Mouse (Mus musculus): ENCODE results near the gene 1700003F12Rik. TPM values are rescaled to one million over a fixed set of nuclear protein-coding genes. Genes with fewer than 3 reads are reported as not detected.

1700003F12Rik gene
- polyA plus RNA-seq, 1 experiment from 2014 or later: 0.54 TPM

DNA sequence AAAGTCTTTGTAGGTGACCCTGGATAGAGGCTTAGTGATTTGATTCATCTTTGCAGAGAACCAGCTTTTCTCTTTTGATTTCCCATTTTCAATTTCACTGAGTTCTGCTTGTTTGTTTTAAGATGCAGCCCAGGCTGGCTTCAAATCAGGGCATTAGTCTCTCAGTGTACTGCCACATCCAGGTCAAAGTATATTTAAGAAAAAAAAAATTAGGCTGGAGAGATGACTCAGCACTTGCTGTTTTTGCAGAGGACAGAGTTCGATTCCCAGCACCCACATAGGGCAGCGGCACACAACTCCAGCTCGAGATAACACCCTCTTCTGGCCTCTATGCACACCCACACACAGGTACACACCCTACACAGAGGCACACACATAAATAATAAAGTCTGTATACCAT lies 44.4 kb downstream of the 1700003F12Rik start:
- Histone ChIP-seq H3K4me2 (replicated peaks; ENCODE audit: low read depth, low read length) (no peak overlapping the region), H3K27me3 (ENCODE audit: control insufficient read depth, insufficient read depth, low read length) (no peaks in the 10 kb centered on the region), H3K36me3 (ENCODE audit: control insufficient read depth, insufficient read depth, low read length) (peaks cover 3% of the 10 kb centered on the region; the same call in 1 of the 2 replicates), H3K4me3 (ENCODE audit: low read length) (no peak overlapping the region), H3K27ac (ENCODE audit: low read depth, low read length) (no peak overlapping the region), H3K9ac (ENCODE audit: low read depth, low read length) (no peak overlapping the region), H3K9me3 (ENCODE audit: control insufficient read depth, low read length) (no peaks in the 10 kb centered on the region), H3K4me1 (ENCODE audit: control insufficient read depth, insufficient read depth, low read length) (no peaks in the 10 kb centered on the region)
- 87% methylated on average over 3 of the region's 3 CpGs for WGBS
- no peak for ATAC-seq (ENCODE audit: low FRiP score, low TSS enrichment)

DNA sequence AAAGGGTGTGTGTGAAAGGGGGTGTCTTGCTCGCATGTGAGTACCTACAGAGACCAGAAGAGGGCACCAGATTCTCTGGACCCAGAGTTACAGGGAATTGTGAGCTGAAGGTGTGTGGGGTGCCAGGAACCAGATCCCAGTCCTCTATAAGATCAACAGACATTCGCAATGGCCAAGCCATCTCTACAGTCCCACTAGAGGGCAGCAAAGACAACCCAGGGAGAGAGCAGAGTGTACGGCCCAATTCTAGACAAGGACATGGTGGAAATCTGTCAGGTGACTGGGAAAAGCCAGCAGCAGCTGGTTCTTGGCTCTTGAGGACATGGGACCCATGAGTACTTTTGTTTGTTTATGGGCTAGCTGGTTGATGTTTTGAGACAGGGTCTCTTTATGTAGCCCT lies 46.1 kb downstream of the 1700003F12Rik start:
- 80% methylated on average over 3 of the region's 3 CpGs for WGBS

DNA sequence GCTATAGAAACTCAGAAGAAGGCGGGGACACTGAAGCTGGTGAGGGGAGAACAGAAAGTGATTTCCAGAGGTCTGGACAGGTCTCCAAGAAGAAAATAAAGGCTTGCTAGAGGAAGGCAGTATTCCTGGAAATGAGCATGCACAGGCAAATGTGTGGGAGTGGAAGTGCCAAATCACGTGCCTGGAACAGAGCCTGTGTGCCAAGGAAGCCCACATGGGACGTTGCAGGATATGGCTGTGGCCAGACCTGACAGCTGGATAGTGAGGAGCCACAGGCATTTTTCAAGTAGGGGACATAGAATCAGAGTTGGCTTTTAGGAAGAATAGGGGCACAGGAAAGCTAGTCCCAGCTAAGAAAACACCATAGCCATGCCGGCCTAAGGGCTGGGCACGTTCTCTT lies 48.9 kb downstream of the 1700003F12Rik start:
- H3K9ac ChIP-seq (ENCODE audit: low read depth, low read length): no peak overlapping the region
- H3K27me3 ChIP-seq (ENCODE audit: control insufficient read depth, insufficient read depth, low read length): no peaks in the 10 kb centered on the region
- no peak for ATAC-seq (ENCODE audit: low FRiP score, low TSS enrichment)
- H3K36me3 ChIP-seq (ENCODE audit: control insufficient read depth, insufficient read depth, low read length): peaks cover 3% of the 10 kb centered on the region; the same call in 1 of the 2 replicates
- H3K4me1 ChIP-seq (ENCODE audit: control insufficient read depth, insufficient read depth, low read length): no peaks in the 10 kb centered on the region
- no peak overlapping the region for H3K4me3 ChIP-seq (ENCODE audit: low read length)
- H3K4me2 ChIP-seq (replicated peaks; ENCODE audit: low read depth, low read length): no peak overlapping the region
- no peaks in the 10 kb centered on the region for H3K9me3 ChIP-seq (ENCODE audit: control insufficient read depth, low read length)
- no peak overlapping the region for H3K27ac ChIP-seq (ENCODE audit: low read depth, low read length)
- WGBS: 69% methylated on average over 5 of the region's 5 CpGs

More for the DNA sequence above, 46.1 kb downstream of the 1700003F12Rik start:
- ATAC-seq (ENCODE audit: low FRiP score, low TSS enrichment): no peak
- Histone ChIP-seq H3K4me2 (replicated peaks; ENCODE audit: low read depth, low read length) (no peak overlapping the region), H3K36me3 (ENCODE audit: control insufficient read depth, insufficient read depth, low read length) (peaks cover 3% of the 10 kb centered on the region; the same call in 1 of the 2 replicates), H3K27me3 (ENCODE audit: control insufficient read depth, insufficient read depth, low read length) (no peaks in the 10 kb centered on the region), H3K27ac (ENCODE audit: low read depth, low read length) (no peak overlapping the region), H3K4me3 (ENCODE audit: low read length) (no peak overlapping the region), H3K9me3 (ENCODE audit: control insufficient read depth, low read length) (no peaks in the 10 kb centered on the region), H3K4me1 (ENCODE audit: control insufficient read depth, insufficient read depth, low read length) (no peaks in the 10 kb centered on the region), H3K9ac (ENCODE audit: low read depth, low read length) (no peak overlapping the region)

- Histone ChIP-seq H3K4me1 (ENCODE audit: control insufficient read depth, insufficient read depth, low read length) (no peaks in the 10 kb centered on the region; the same call in 1 of the 2 replicates), H3K36me3 (ENCODE audit: control insufficient read depth, insufficient read depth, low read length) (peaks cover 3% of the 10 kb centered on the region; the same call in 1 of the 2 replicates)
- WGBS: 83% methylated on average over 3 of the region's 3 CpGs
Measured at GRCm38 (mm10) chr2:154597399-154597798, 50.5 kb downstream of the 1700003F12Rik start.

More at GRCm38 (mm10) chr2:154597399-154597798, 50.5 kb downstream of the 1700003F12Rik start:
- Histone ChIP-seq H3K9me3 (ENCODE audit: control insufficient read depth, low read length) (no peaks in the 10 kb centered on the region), H3K27me3 (ENCODE audit: control insufficient read depth, insufficient read depth, low read length) (no peaks in the 10 kb centered on the region), H3K4me2 (replicated peaks; ENCODE audit: low read depth, low read length) (no peak overlapping the region), H3K9ac (ENCODE audit: low read depth, low read length) (no peak overlapping the region), H3K4me3 (ENCODE audit: low read length) (no peak overlapping the region), H3K27ac (ENCODE audit: low read depth, low read length) (no peak overlapping the region)
- ATAC-seq (ENCODE audit: low FRiP score, low TSS enrichment): no peak

Other genes starting within 250 kb of the 1700003F12Rik start
- gene Bpifb9b, start 239.9 kb upstream of the 1700003F12Rik start, polyA plus RNA-seq (2014; fragmentation: Nextera tagmentation; extraction: Ambion mirVana): not detected in 2 replicates
- gene Cdk5rap1, start 174.1 kb upstream of the 1700003F12Rik start, polyA plus RNA-seq (2014; fragmentation: Nextera tagmentation; extraction: Ambion mirVana): 10.6 and 18.5 TPM in 2 replicates
- 4.5 and 5.7 TPM in 2 replicates for gene Snta1, start 139.0 kb upstream of the 1700003F12Rik start, polyA plus RNA-seq (2014; fragmentation: Nextera tagmentation; extraction: Ambion mirVana)
- 26.6 and 44.4 TPM in 2 replicates for gene Cbfa2t2, start 110.6 kb upstream of the 1700003F12Rik start, polyA plus RNA-seq (2014; fragmentation: Nextera tagmentation; extraction: Ambion mirVana)
- not detected in 2 replicates for gene Actl10, start 4.7 kb downstream of the 1700003F12Rik start, polyA plus RNA-seq (2014; fragmentation: Nextera tagmentation; extraction: Ambion mirVana)
- 2.4 and 2.5 TPM in 2 replicates for gene Necab3, start 11.8 kb downstream of the 1700003F12Rik start, polyA plus RNA-seq (2014; fragmentation: Nextera tagmentation; extraction: Ambion mirVana)
- 10.0 and 11.3 TPM in 2 replicates for gene E2f1, start 22.8 kb downstream of the 1700003F12Rik start, polyA plus RNA-seq (2014; fragmentation: Nextera tagmentation; extraction: Ambion mirVana)
- gene Pxmp4, start 56.6 kb downstream of the 1700003F12Rik start, polyA plus RNA-seq (2014; fragmentation: Nextera tagmentation; extraction: Ambion mirVana): 20.4 and 25.9 TPM in 2 replicates
- gene Zfp341, start 66.2 kb downstream of the 1700003F12Rik start, polyA plus RNA-seq (2014; fragmentation: Nextera tagmentation; extraction: Ambion mirVana): 1.1 and 1.3 TPM in 2 replicates
- gene 4930519P11Rik, start 66.4 kb downstream of the 1700003F12Rik start, polyA plus RNA-seq (2014; fragmentation: Nextera tagmentation; extraction: Ambion mirVana): 0.72 and 0.89 TPM in 2 replicates
- gene Chmp4b, start 104.6 kb downstream of the 1700003F12Rik start, polyA plus RNA-seq (2014; fragmentation: Nextera tagmentation; extraction: Ambion mirVana): 13.9 and 19.5 TPM in 2 replicates
- gene Gm14214, start 222.9 kb downstream of the 1700003F12Rik start, polyA plus RNA-seq (2014; fragmentation: Nextera tagmentation; extraction: Ambion mirVana): not detected in 2 replicates
- 68.8 and 310 TPM in 2 replicates for gene Raly, start 244.0 kb downstream of the 1700003F12Rik start, polyA plus RNA-seq (2014; fragmentation: Nextera tagmentation; extraction: Ambion mirVana)
- gene a, start 244.3 kb downstream of the 1700003F12Rik start, polyA plus RNA-seq (2014; fragmentation: Nextera tagmentation; extraction: Ambion mirVana): not detected in 2 replicates

Data from kidney, embryonic 14.5 days (tissue).